Mouse (Mus musculus): ENCODE data around the gene 4930544D05Rik. TPM values are rescaled to one million over a fixed set of nuclear protein-coding genes. Genes with fewer than 3 reads are reported as not detected.
"Not testable (repeated sequence)": the region's sequence is repeated elsewhere in the genome, so short reads cannot be mapped to it uniquely, and the experiment has no call there.

4930544D05Rik gene
- total RNA-seq (2014; fragmentation: Nextera tagmentation) (1.2 TPM in 1 of 2 replicates, not detected in the other), total RNA-seq (2017) (not detected in 2 replicates)

DNA sequence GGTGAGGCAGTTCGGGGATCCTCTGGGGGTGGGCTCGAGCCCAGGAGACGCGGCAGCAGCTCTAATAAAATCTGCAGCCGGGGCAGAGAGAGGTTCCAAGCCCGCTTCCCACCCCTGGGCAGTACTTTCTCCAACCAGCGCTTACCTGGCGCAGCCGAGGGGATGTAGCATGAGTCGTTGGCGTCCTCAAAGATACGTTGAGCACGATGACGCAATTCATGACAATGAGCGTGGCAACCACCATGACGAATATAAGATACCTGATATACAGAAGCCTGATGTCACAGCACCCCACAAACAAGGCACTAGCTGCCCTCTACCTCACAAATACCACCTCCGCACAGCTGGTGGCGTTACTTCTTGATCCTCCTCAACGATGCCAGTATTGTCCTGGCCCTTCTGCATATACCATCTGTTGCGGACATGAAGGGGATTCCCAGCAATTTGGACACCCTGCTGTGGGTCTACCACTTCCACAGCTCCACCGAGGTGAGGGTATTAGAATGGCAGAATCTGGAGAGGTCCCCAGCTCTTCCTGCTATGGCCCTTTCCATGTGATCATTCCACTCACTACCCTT lies at the start of gene 4930544D05Rik:
TSS of gene 4930544D05Rik (plus strand) at position 333 of the 578 bp plus-strand sequence.
- peak; percentile 35 for ATAC-seq (replicated peaks; ENCODE audit: poor library complexity, severe bottlenecking)

DNA sequence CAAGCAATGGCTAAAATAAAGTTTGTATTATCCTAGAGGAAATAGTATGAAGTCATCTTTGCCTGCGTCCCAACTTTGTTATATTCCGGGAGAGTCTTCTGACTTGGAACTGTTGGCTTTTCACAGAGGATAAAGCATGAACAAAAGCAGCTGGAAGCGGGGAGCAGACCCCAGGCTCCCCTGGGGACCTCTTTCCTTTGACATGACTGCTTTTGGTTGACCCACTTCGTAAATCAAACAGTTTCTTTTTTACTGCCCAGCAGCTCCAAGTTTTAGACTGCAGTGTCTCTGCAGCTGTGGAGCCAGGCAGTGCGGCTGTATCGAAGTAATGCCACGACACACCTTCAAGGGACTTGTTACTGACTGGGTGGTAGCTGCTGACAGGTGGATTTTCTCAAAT lies 49.1 kb upstream of the 4930544D05Rik start:
- ATAC-seq (replicated peaks; ENCODE audit: poor library complexity, severe bottlenecking), result no peak

DNA sequence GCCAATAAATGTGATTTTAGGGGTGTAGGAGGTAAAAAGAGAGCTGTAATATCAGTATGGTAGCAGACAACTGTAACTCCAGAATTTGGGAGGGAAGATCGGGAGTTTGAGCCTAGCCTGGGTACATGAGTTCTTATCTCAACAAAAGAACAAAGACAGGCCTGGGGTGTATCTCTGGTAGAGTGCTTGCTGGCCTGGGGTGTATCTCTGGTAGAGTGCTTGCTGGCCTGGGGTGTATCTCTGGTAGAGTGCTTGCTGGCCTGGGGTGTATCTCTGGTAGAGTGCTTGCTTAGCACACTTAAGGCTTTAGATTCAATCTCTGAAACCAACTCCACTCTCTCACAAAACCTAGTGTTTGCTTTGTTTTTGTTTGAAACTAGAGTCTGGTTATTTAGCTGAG lies 45.0 kb upstream of the 4930544D05Rik start:
- not testable (repeated sequence) for ATAC-seq (replicated peaks; ENCODE audit: poor library complexity, severe bottlenecking)

DNA sequence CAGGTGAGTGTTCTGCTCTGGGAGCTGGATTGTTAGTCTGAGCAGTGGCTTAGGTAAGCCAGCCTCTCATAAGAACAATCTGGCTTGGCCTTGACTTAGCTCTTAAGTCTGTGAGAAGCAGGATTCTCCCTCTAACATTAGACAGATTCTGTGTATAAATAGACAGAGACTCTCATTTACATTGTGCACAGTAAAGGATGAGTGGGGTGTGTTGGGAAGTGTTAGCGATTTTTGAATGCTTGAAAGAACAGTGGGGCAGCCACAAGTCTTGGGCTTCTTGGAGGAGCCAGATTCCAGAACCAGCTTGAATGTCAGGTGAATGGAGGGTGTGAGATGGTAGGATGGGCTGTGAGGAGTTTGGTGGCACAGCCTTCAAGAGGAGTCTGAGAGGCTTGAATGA lies 44.0 kb upstream of the 4930544D05Rik start:
- no peak for ATAC-seq (replicated peaks; ENCODE audit: poor library complexity, severe bottlenecking)

DNA sequence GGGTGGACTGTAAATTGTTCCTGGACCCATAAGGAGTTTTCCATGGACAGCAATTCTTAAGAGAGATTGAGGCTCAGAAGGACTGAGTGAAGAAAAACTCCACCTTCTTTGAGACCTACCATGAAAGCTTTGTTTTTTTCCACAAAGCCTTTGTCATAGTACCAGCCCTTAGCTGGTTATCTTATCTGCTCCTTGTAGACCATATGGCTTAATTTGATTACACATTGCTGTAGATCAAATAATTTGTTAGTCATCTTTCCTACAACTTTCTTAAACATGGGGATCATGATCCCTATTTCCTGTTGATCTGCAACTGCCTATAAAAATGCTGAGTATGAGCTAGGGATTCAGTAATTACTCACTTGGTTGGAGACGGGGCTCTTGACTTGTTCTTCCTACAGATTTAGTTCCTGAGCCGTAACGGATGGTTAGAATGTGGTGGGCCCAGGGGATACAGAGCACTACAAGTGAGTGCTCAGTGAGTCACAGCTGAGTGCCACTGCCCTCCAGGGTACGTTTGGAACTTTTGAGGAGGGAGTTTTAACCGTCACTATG lies 43.2 kb upstream of the 4930544D05Rik start:
- ATAC-seq (replicated peaks; ENCODE audit: poor library complexity, severe bottlenecking), result no peak

DNA sequence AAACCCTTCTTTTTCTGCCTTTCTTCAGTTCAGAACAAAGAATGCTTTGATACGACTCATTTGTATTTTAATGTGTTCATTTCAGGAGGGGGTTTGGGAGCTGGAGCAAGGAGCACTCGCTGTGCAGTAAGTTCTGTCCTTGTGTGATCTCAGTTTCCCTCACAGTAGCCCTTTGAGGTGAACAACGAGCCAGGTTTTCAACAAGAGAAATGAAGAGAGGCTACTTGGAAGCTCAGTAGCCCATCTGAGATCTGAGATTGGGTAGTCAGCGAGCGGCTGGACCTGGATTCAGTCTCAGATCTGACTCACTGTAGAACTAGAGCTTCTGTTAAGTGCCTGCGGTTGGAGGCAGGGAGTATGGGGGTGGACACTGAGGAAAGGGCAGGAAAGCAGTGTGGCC lies 41.8 kb upstream of the 4930544D05Rik start:
- ATAC-seq (replicated peaks; ENCODE audit: poor library complexity, severe bottlenecking), result no peak

DNA sequence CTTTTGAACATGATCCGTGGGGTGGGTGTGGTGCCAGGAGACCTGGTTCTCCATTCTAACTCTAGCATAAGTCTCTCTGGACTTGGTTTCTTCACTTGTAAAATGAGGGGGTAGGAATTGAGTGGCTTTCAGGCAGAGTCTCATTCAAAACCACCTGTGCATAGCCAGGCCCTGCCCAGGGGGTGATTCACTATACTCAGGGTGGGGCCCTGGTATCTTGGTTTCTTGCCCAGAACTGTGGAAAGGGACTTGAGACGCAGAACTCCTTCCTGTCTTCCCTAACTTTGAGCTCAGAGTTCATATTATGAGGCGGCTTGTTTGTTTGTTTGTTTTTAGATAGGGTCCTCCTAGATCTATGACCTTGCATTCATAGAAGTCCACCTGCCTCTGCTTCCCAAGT lies 38.4 kb upstream of the 4930544D05Rik start:
- no peak for ATAC-seq (replicated peaks; ENCODE audit: poor library complexity, severe bottlenecking)

DNA sequence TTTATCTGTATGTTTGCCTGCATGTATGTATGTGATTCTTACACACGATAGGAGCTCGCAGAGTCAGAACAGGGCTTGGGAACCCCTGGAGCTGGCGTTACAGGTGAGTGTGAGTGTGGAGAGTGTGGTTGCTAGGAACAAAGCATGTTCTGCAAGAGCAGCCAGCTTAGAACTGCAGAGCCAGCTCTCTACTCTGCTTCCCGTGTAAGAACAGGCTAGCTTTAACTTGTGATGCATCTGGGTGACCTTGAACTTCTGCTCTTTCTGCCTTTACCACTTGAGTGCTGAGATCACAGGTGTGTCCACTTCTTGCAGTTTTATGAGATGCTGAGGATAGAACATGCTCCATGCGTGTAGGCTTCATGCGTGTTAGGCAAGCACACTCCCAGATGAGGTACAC lies 36.7 kb upstream of the 4930544D05Rik start:
- ATAC-seq (replicated peaks; ENCODE audit: poor library complexity, severe bottlenecking), result no peak

DNA sequence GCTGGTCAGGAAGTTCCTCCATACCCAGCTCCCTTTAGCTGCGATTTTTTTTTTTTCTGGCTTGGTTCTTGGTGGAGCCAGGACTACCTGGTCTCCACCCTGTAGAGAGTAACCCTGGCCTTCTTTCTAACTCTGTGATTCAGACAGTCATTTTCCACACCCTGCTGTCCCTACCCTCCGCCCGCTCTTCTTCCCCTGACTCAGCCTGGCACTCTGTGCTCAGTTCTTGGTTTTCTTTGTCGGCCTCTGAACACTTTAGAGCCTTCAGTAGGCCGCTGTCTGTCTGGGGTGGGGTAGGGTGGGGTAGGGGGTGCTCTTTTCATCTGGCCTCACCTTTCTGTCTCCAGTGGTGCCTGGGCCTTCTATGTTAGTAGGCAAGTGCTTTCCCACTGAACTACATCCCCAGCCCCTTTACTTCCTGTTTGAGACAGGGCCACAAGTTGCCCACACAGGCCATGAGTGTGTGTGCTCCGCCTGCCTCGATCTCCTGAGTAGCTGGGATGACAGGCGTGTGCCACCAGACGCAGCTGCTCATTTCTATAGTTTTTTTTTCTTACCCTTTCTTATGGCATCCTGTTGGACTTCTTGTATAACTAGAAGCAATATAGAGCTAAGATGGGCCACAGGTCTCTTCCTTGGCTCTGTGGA lies 35.8 kb upstream of the 4930544D05Rik start:
- peak; percentile 60 for ATAC-seq (replicated peaks; ENCODE audit: poor library complexity, severe bottlenecking)

DNA sequence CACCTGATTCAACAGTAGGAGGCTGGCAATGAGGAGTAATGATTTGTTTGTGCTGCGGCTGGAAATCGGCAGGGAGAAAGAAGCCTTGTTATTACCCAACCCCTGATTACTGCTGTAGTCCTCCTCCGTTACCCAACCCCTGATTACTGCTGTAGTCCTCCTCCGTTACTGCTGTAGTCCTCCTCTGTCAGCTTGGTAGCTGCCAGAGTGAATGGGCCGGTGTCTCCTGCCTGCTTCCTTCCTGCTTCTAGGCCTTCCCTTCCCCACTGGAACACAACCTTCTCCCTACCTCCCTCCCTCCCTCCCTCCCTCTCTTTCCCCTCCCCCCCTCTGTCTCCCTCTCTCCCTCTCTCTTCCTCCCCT lies 35.3 kb upstream of the 4930544D05Rik start:
- peak; percentile 53 for ATAC-seq (replicated peaks; ENCODE audit: poor library complexity, severe bottlenecking)

DNA sequence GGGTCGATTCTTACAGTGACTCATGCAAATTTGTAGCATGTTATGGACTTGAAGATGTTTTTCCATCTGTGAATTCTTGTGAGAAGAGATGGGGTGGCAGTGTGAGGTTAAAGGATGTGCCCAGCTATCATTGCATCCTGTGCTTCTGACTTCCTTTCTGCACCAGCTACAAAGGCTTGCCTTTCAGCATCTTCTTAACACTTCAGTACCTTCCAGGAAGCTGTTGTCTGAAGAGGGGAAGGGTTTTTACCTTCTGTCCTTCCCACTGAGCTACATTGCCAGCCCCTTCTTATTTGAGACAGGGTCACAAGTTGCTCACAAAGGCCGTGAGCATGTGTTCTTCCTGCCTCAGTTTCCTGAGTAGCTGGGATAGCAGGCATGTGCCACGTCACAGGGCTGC lies 34.7 kb upstream of the 4930544D05Rik start:
- no peak for ATAC-seq (replicated peaks; ENCODE audit: poor library complexity, severe bottlenecking)

DNA sequence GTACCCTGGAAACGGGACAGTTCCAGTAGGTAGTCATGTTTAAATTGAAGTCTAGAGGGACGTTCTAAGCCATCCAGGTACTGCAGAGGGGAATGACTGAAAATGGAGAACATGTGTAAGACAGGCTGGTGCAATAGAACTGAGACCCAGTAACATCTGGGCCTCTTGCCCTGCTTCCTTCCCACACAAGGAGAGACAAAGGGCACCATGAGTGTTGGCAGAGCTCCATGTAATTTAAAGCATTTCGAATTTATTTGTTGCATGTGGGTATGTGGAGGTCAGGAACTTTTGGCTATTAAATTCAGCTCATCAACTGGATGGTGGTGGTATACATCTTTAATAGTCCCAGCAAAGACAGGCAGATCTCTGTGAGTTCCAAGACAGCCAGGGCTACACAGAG lies 33.5 kb upstream of the 4930544D05Rik start:
- ATAC-seq (replicated peaks; ENCODE audit: poor library complexity, severe bottlenecking), result no peak

DNA sequence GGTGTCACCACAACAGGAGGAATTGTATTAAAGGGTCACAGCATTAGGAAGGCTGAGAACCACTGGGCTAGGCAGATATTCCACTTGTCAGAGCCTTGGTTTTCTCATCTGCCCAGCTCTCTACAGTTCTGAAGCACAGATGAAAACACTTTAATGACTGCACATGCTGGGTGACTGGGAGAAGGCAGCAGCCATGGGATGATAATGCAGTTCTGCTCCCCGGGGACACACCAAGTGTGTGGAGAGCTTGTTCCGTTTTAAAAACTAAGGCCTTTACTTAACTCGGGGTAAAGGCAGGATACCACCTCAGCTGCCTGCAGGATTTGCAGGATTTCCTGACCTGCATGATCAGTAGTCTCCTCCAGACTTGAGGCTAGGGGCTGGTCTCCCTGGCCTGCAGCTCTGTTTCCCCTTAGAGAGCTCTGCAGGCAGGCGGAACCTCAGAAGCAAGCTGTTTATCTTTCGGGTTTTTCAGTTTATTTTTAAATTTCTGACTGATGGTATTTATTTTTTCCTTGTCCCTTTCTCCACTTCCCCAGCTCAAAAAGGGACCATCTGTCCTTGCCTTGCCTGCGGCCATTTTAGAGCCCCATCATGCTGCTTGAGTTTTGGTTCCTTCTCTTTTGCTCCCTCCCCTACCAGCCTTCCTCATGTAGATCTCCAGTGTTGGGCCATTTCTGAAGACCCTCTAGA lies 32.5 kb upstream of the 4930544D05Rik start:
- ATAC-seq (replicated peaks; ENCODE audit: poor library complexity, severe bottlenecking), result 0 out of 2 replicates have a peak, but pooled peaks have one; percentile 21

DNA sequence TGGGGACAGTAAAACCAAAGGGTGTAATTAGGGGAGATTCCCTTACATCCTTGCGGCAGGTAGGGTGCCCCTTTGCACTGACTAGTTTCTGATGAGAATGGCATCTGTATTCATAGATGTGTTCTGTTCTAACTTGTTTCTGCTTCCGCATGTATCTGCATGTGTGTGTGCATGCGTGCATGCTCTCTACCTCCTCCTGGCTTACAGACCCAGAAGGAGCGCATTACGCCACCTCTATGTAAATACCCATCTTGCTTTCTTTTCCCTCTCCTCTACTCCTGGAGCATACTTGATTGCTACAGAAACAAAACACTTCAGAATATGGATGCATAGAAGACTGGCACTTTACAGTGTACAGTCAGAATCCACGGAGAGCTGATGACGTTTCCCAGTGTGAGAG lies 31.9 kb upstream of the 4930544D05Rik start:
- no peak for ATAC-seq (replicated peaks; ENCODE audit: poor library complexity, severe bottlenecking)

DNA sequence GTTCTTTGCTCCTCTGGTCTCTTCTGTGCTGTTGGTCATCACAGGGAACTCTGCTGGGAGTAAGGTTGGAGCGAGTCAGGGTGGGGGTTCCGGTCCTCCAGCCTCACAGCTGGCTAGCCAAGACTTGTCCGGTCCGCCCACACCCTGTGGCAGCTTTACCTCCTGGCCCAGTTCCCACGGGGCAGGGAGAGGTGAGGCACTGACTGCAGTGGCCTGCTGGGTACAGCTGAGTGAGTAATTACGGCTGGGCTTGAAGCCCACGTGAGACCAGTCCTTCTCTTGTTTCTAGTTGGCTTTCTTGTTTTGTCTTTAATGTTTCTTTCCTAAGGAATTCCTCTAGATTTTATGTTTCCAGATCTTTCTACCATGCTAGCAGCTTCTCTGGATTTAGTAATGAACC lies 30.2 kb upstream of the 4930544D05Rik start:
- ATAC-seq (replicated peaks; ENCODE audit: poor library complexity, severe bottlenecking), result 0 out of 2 replicates have a peak, but pooled peaks have one; percentile 12

DNA sequence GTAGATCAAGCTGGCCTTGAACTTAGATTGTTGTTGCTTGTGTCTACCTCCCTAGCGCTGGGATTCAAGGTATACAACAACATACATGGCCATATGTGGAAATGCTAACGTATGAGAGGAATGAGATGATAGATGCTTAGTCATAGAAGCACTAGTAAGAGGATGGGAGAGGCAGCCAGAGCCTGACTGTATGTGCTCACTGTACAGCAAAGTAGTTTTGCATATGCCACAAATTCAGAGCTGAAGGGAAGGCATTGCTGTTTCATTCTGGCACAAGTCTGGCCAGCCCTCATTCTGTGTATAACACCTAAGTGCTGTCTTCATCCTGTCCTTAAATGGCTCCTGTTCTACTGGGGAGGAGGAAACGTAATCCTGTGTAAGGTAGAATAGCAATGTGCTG lies 29.4 kb upstream of the 4930544D05Rik start:
- ATAC-seq (replicated peaks; ENCODE audit: poor library complexity, severe bottlenecking), result no peak

DNA sequence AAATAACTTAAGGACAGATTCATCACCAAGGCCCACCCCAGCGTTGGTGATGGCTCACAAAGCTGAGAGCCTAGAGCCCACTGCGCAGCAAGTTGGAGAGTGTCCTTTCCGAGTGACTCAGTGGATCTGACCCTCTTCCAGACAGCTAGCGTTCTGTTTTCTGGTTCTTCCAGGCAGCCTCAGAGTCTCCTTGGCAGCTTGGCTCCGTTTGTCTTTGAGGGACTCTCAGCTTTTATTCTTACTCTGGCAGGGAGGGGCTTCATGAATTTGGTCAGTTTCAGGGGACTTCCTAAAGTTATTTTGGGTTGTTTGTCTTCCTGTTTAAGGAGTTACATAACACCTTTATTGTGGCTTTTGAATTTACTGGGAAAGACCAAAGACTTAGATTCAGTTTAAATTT lies 28.7 kb upstream of the 4930544D05Rik start:
- peak; percentile 31; the same call in 1 of the 2 replicates for ATAC-seq (replicated peaks; ENCODE audit: poor library complexity, severe bottlenecking)

DNA sequence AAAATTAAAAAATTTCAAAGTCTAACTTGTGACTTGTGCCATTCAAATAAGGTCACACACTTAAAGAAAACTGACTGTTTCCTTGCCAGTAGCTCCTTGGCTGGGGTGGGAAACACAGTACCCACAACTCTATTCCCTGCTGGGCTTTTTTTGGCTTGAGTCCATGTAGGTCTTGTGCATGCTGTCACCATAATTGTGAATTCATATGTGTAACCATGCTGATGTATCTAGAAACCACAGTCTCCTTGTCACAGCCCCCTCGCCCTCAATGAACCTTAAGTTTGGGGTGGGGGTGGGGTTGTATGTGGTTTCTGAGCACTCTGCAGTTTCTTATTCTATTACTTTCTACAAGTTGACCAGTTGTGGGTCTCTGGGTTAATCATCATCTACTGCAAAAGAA lies 23.9 kb upstream of the 4930544D05Rik start:
- no peak for ATAC-seq (replicated peaks; ENCODE audit: poor library complexity, severe bottlenecking)

DNA sequence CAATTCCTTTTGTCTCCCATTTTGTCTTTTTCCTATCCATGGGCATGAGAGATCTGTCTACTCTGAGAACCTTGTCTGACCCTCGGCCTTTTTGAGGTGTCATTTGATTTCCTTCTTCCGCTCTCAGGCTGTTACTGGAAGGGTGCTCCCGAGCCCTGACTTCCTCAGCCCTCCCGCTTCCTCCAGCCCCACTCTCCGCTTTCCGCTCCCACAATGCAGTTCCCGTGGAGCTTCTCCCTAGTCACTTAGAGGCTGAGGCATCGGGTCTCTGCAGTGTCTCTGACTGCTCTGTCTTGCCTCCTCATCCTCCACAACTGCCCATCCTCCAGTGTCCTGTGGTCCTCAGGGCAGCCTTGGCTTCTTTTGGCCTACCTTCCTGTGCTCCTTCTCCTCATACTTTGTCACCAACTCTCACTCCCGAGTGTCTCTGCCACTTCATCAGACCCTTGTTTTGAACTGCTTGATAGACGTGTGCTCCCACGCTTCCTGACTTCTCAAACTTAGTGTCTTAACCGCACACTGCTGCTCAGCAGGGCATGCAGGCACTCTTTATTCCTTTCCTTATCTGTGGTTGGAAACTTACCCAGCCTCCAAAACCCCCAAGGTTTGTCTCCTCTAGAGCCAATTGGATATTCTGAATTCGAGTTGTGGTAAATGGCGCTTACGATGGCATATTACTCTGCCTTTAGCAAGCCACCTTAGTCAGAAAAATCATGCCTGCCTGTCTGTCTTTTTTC lies 21.2 kb upstream of the 4930544D05Rik start:
- no peak for ATAC-seq (replicated peaks; ENCODE audit: poor library complexity, severe bottlenecking)

DNA sequence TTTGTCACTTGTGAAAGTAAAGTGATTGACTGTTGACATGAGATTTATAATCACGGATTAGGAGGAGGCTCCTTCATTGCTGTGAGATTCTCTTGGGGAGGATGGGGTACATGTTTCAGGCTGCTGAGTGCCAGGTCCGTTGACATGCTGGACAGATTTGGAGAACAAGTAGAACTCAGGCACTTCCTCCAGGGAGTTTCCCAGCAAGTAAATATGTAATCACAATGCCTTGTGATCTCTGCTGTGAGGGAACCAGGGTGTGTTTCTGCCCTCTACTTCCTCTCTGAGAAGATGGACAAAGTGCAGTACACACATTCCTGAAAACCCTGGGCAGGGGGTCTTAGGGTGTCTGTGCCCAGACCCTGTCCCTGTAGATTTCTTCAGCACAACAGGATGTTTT lies 20.0 kb upstream of the 4930544D05Rik start:
- ATAC-seq (replicated peaks; ENCODE audit: poor library complexity, severe bottlenecking), result peak; percentile 53

DNA sequence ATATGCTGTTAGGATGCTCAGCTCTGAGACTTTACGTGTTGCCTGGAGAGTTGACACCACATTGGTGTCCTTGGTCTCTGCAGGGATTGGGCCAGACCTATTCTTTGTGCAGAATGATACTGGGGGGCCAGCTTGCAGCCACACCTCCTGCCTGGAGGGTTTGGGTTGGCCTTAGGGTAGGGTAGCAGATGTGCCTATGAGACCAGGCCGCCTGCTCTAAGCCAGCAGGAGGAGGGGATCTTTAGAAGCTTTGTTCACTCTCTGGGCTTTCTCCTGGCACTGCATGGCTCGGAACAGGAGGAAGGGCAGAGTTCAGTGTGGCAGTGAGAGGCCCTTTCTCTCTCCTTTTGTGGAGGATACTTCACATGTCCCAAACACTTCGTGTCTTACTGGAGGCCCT lies 19.6 kb upstream of the 4930544D05Rik start:
- ATAC-seq (replicated peaks; ENCODE audit: poor library complexity, severe bottlenecking), result no peak
